Mouse (Mus musculus): ENCODE results near the gene Mfsd12. TPM values are rescaled to one million over a fixed set of nuclear protein-coding genes. Genes with fewer than 3 reads are reported as not detected.

Mfsd12 gene
- polyA plus RNA-seq, 1 experiment from 2014 or later = 11.5 TPM

Small RNAs within 50 kb of the gene (microRNA-seq; reads per million reads assigned to microRNA genes)
- not detected for gene Mir6913

Other genes with a start within 250 kb of the Mfsd12 start
- gene Zbtb7a, start 222.3 kb upstream of the Mfsd12 start, polyA plus RNA-seq (2015; fragmentation: Nextera tagmentation; extraction: Ambion mirVana) = 25.6 and 26.6 TPM in 2 replicates
- 48.6 and 51.2 TPM in 2 replicates for gene Pias4, start 189.6 kb upstream of the Mfsd12 start, polyA plus RNA-seq (2015; fragmentation: Nextera tagmentation; extraction: Ambion mirVana)
- gene Eef2, start 180.9 kb upstream of the Mfsd12 start, polyA plus RNA-seq (2015; fragmentation: Nextera tagmentation; extraction: Ambion mirVana) = 563 and 597 TPM in 2 replicates
- 41.0 and 47.9 TPM in 2 replicates for gene Dapk3, start 174.5 kb upstream of the Mfsd12 start, polyA plus RNA-seq (2015; fragmentation: Nextera tagmentation; extraction: Ambion mirVana)
- not detected in 2 replicates for gene 4930442H23Rik, start 173.6 kb upstream of the Mfsd12 start, polyA plus RNA-seq (2015; fragmentation: Nextera tagmentation; extraction: Ambion mirVana)
- gene Nmrk2, start 155.4 kb upstream of the Mfsd12 start, polyA plus RNA-seq (2015; fragmentation: Nextera tagmentation; extraction: Ambion mirVana) = 0.18 TPM in 1 of 2 replicates, not detected in the other
- 0.28 and 0.51 TPM in 2 replicates for gene Atcay, start 126.7 kb upstream of the Mfsd12 start, polyA plus RNA-seq (2015; fragmentation: Nextera tagmentation; extraction: Ambion mirVana)
- 6.8 and 7.3 TPM in 2 replicates for gene Zfr2, start 124.3 kb upstream of the Mfsd12 start, polyA plus RNA-seq (2015; fragmentation: Nextera tagmentation; extraction: Ambion mirVana)
- gene Matk, start 104.6 kb upstream of the Mfsd12 start, polyA plus RNA-seq (2015; fragmentation: Nextera tagmentation; extraction: Ambion mirVana) = 5.8 and 6.8 TPM in 2 replicates
- gene Mrpl54, start 90.6 kb upstream of the Mfsd12 start, polyA plus RNA-seq (2015; fragmentation: Nextera tagmentation; extraction: Ambion mirVana) = 230 and 244 TPM in 2 replicates
- gene Apba3, start 90.5 kb upstream of the Mfsd12 start, polyA plus RNA-seq (2015; fragmentation: Nextera tagmentation; extraction: Ambion mirVana) = 59.7 and 63.4 TPM in 2 replicates
- gene Tjp3, start 65.9 kb upstream of the Mfsd12 start, polyA plus RNA-seq (2015; fragmentation: Nextera tagmentation; extraction: Ambion mirVana) = 15.9 and 18.1 TPM in 2 replicates
- gene Pip5k1c, start 64.5 kb upstream of the Mfsd12 start, polyA plus RNA-seq (2015; fragmentation: Nextera tagmentation; extraction: Ambion mirVana) = 51.0 and 61.3 TPM in 2 replicates
- gene Cactin, start 36.4 kb upstream of the Mfsd12 start, polyA plus RNA-seq (2015; fragmentation: Nextera tagmentation; extraction: Ambion mirVana) = 38.8 and 44.2 TPM in 2 replicates
- 14.4 and 18.3 TPM in 2 replicates for gene Tbxa2r, start 28.8 kb upstream of the Mfsd12 start, polyA plus RNA-seq (2015; fragmentation: Nextera tagmentation; extraction: Ambion mirVana)
- 0.08 TPM in 1 of 2 replicates, not detected in the other for gene Gipc3, start 14.2 kb upstream of the Mfsd12 start, polyA plus RNA-seq (2015; fragmentation: Nextera tagmentation; extraction: Ambion mirVana)
- 87.0 and 94.6 TPM in 2 replicates for gene Hmg20b, start 7.0 kb upstream of the Mfsd12 start, polyA plus RNA-seq (2015; fragmentation: Nextera tagmentation; extraction: Ambion mirVana)
- 0.62 and 1.6 TPM in 2 replicates for gene 4930404N11Rik, start 8.3 kb downstream of the Mfsd12 start, polyA plus RNA-seq (2015; fragmentation: Nextera tagmentation; extraction: Ambion mirVana)
- gene Fzr1, start 21.0 kb downstream of the Mfsd12 start, polyA plus RNA-seq (2015; fragmentation: Nextera tagmentation; extraction: Ambion mirVana) = 105 and 114 TPM in 2 replicates
- gene Dohh, start 26.9 kb downstream of the Mfsd12 start, polyA plus RNA-seq (2015; fragmentation: Nextera tagmentation; extraction: Ambion mirVana) = 79.7 and 82.2 TPM in 2 replicates
- gene Gm48551, start 27.0 kb downstream of the Mfsd12 start, polyA plus RNA-seq (2015; fragmentation: Nextera tagmentation; extraction: Ambion mirVana) = 2.5 and 4.1 TPM in 2 replicates
- 1.6 and 2.1 TPM in 2 replicates for gene Gm48552, start 31.5 kb downstream of the Mfsd12 start, polyA plus RNA-seq (2015; fragmentation: Nextera tagmentation; extraction: Ambion mirVana)
- gene Smim24, start 35.6 kb downstream of the Mfsd12 start, polyA plus RNA-seq (2015; fragmentation: Nextera tagmentation; extraction: Ambion mirVana) = 26.0 and 29.4 TPM in 2 replicates
- gene Nfic, start 98.1 kb downstream of the Mfsd12 start, polyA plus RNA-seq (2015; fragmentation: Nextera tagmentation; extraction: Ambion mirVana) = 67.9 and 84.5 TPM in 2 replicates
- 0.50 and 0.82 TPM in 2 replicates for gene Celf5, start 125.2 kb downstream of the Mfsd12 start, polyA plus RNA-seq (2015; fragmentation: Nextera tagmentation; extraction: Ambion mirVana)
- 85.7 and 93.5 TPM in 2 replicates for gene Ncln, start 138.9 kb downstream of the Mfsd12 start, polyA plus RNA-seq (2015; fragmentation: Nextera tagmentation; extraction: Ambion mirVana)
- 1.2 and 1.4 TPM in 2 replicates for gene S1pr4, start 142.6 kb downstream of the Mfsd12 start, polyA plus RNA-seq (2015; fragmentation: Nextera tagmentation; extraction: Ambion mirVana)
- gene Gna15, start 166.7 kb downstream of the Mfsd12 start, polyA plus RNA-seq (2015; fragmentation: Nextera tagmentation; extraction: Ambion mirVana) = 0.89 and 1.00 TPM in 2 replicates
- 79.0 and 88.6 TPM in 2 replicates for gene Gna11, start 187.7 kb downstream of the Mfsd12 start, polyA plus RNA-seq (2015; fragmentation: Nextera tagmentation; extraction: Ambion mirVana)
- 535 and 630 TPM in 2 replicates for gene Aes, start 202.0 kb downstream of the Mfsd12 start, polyA plus RNA-seq (2015; fragmentation: Nextera tagmentation; extraction: Ambion mirVana)
- 39.3 and 45.6 TPM in 2 replicates for gene Tle2, start 217.1 kb downstream of the Mfsd12 start, polyA plus RNA-seq (2015; fragmentation: Nextera tagmentation; extraction: Ambion mirVana)
- 15.6 and 16.8 TPM in 2 replicates for gene Tle6, start 243.6 kb downstream of the Mfsd12 start, polyA plus RNA-seq (2015; fragmentation: Nextera tagmentation; extraction: Ambion mirVana)
- 0.62 and 0.84 TPM in 2 replicates for gene BC025920, start 248.8 kb downstream of the Mfsd12 start, polyA plus RNA-seq (2015; fragmentation: Nextera tagmentation; extraction: Ambion mirVana)

All from kidney, embryonic 15.5 days (tissue).